Mouse (Mus musculus) adrenal gland, postnatal 36 days (tissue): ENCODE data around the gene Tmem238l. TPM values are rescaled to one million over a fixed set of nuclear protein-coding genes. Genes with fewer than 3 reads are reported as not detected.
A peak's percentile ranks its signal among the peaks of the same experiment; 100 is the strongest.

Source experiments
- DNase-seq, 2 experiments: peaks; one replicate each; pipeline ENCODE4 v3.0.0; 2021; ENCODE audit warnings: mixed read lengths in 1 of 2
- long read RNA-seq, 2 experiments: library from polyadenylated mRNA; stranded (forward); transcript quantifications; one replicate each; pipeline ENCODE4 v2.0.0; 2021; ENCODE audit warnings: borderline sequencing depth in 2 of 2
- total RNA-seq, 2 experiments: library from RNA; stranded (reverse); gene quantifications; 2 replicates each; pipeline ENCODE4 v1.2.3; 2021

Gene Tmem238l
- total RNA-seq, result not detected
- long read RNA-seq, experiment 1, result 0 reads
- long read RNA-seq, experiment 2, result 0 reads

DNA sequence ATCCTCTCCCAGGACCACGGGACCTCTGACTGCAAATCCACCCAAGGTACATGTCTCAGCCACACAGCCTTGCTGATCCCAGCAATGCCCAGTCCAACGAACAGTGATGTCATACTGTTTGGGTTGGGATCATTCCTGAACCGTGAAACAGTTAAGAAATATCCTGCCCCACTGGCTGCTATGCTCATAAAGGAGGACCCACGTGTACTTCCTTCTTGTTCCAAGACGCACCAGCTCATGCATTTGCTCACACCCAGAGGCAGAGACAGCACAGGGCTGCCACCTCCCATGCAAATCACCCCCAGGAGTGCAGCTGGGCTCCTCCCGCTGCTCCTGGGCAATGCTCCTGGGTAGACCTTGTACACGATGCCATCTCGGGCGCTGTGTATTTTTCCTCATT, at the start of gene Tmem238l:
Gene Tmem238l, plus strand, starts transcription at position 336 of the 400 bp plus-strand sequence.
- no peak for DNase-seq

DNA sequence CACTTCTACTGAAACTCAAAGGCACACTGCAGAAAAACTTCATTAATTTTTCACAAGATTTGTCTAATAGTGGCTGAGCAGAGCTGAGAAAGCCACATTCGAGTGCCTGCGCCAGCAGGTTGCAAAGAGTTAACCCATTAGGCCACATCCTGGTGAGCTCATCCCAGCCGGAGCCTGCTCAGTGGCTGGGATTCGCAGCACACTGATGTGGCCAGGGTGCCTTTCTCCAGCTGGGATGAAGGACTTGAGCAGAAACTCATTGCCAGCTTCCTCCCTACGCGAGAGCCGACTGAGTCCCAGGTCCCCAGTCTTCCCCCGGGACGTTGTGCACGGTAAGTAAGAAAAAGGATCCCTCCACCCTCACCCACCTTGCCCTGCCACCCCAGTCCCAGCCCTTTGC, 44.6 kb upstream of the Tmem238l start, which contains the start of gene Pirt:
Gene Pirt, plus strand, starts transcription at position 171 of the 400 bp plus-strand sequence.
- DNase-seq, result no peak

DNA sequence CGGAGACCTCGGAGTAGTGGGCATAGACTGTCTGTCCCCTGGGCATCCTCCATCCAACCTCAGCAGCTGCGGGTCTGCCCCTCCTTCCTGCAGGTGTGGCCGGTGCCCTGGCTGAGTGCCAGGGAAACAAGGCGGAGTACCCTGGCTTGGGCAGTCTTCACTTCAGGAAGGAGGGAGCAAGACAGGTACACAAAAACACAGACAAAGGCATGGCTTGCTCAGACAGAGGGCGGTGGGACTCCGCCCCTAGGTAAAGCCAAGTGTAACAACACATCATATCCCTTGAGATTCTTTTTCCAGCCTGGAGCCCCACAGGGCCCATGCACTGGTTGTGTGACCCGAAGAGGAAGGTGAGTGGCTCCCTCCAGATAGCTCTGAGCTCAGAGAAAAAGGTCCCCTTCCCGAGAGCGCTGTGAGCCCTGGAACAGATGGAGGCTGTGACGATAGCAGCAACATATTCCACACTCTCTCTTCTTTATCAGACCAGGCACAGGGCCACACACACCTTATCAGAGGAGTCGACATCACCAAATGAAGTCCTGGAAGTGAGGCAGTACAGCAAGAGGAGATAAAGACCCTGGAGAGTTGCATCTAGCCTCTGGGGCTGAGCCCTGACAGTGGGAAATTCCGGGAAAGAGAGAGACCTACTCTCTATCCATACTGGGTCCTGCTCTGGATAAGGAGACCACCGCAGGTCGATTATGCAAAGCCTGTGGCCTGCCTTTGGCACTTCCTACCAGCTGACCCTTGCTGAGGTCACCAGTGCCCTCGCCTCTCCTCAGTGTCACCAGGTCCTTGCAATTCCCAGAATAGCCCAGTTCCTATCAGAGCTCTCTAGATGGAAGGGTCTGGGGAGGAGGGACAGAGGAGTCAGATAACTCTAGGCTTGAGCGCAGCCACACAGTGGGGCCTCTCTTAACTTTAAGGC, 43.6 kb upstream of the Tmem238l start:
- no peak for DNase-seq

DNA sequence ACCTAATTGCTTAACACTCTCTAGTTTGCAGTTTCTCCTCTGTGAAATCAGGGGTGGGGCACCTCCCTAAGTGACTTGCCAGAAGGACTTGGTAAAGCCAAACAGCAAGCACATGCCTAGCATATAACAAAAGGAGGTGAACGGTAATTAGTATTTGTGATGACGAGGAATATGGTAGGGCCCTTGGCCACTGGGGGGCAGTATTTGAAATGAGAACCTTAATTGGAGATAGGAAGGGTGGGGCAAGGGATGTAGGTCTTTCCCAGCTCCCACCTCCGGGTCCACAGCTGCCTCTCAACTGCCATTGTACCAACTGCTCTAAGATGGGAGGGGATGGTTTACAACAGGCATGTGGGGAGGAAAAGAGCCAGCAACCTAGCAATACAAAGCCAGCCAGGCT, 42.2 kb upstream of the Tmem238l start:
- peak; percentile 25 to 72 for DNase-seq

DNA sequence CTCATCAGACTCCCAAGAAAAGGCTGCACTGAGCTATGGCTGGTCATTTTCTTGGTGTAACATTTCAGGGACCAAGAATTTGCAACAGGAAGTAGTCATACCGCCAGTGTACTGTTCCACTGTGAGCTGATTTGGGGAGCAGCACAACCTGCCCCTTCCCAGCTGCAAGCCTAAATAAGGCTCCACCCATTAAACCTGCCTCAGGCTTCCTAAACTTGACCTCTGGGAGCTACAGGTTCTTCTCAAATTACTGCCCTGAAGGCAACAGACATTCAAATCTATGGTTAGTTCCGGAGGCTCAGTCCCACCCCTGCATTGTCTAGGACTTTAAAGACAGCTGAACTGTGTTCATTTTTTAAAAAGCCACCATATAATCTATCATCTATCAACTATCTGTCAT, 36.4 kb upstream of the Tmem238l start:
- DNase-seq, result no peak

DNA sequence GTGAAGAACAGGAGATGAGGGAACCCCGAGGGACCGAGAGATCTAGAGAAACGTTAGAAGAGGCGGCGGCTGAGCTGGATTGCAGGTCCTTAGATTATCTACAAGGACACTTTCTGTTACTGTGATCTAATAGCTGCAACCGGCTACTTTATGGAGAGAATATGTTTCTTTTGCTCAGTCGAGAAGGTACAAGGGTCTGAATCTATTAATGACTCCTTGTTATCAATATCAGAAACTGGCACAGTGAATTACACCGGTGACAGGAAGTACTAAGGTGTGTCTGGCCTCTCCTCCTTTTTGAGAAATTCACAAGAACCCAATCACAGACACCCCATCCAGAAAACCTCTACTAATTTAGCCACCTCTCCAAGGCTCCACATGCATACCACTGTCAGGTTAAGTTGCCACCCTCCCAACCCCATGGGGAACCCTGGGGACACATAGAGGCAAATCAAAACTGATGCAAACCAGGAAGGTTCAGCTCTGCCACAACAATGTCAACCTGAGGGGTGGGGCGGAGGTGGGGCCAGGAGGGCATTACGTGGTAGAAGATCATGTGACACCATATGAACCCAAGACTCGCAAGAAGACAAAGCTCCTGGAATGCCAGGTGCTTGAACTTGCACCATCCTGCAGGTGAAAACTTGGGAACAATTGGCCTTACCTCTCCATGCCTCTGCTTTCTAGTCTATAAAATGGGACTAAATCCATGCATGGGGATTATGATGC, 32.2 kb upstream of the Tmem238l start:
- DNase-seq, result no peak

DNA sequence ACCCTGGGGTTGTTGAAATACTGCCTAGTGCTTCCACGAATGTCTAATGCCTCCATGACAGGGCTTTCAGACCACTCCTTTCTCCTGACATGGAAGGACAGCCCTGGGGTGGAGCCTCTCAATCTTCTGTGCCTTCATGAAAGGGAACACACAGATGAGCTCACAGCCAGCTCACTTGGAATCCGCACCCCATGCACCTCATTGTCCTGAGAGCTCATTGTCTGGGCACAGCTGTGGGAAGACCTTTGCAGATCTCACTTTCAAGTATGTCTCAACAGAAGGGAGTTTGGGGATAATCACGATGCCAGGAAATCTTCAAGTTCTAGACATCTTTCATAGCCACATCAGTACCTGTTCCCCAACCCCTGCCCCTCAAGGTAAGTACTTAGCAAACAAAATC, 28.1 kb upstream of the Tmem238l start:
- DNase-seq, result no peak

DNA sequence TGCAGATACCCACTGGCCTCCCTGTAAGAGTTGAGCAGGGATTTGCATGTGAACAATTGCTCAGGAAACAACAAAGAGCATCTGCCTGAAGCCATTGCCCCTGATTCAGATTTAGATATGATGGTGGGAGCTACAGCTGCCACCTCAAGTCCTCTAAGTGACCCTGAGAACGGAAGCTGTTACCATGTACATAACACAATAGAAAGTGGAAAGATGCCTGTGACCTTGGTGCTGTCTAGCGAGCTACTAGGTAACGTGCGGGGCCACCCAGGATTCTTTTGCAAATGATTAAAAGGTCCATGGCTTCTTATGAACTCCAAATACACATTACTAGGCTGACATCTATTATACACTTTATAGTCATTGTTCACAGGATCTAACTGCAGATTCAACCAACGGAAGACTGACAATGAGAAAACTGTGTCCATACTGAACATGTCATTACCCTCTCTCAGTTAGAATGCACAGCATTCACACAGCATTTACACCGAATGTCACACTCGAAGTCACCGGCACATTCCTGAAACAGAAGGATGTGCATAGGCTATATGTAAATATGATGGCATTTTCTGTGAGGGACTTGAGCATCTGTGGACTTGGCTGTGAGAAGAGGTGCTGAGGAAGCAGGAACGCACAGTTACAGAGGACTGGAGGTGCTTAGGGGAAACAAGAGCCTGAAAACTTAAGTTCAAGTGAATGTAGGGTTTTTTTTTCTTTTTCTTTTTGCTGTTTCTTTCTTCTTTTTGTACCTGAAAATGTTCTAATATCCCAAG, 23.4 kb upstream of the Tmem238l start:
- DNase-seq, result no peak

DNA sequence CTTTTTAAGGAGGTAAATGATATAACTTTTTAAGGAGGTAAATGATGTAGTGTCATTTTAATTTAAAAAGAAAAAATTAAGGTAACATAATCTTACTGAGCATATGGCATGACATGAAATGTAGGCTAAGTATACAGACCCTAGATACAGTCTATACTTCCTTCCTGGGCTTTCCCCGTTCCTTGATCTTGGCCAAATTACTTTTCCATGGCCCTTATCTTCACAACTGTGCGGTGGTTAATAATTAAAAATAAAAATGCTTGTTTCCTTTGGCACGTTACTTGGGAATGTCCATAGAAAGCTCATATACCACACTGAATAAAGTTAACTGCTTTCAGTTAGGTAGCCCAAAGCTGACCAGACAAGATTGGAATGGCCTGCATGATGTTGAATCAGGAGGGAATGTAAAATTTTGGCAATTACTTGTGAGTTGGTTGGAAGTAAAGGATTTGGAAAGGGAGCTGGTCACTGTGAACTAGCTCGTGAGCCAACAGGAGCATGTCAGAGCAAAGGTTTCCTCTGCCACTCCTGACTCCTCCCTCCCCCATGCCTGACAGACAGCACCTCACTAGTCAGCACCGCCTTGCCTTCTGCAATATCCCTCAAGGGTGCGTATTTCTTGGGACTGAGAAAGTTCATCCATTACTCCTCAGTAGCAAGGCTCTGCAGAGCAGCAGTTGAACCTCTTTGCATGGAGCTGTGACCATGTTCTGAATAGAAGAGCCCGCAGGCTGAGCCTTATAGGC, 21.8 kb upstream of the Tmem238l start:
- DNase-seq, result no peak

DNA sequence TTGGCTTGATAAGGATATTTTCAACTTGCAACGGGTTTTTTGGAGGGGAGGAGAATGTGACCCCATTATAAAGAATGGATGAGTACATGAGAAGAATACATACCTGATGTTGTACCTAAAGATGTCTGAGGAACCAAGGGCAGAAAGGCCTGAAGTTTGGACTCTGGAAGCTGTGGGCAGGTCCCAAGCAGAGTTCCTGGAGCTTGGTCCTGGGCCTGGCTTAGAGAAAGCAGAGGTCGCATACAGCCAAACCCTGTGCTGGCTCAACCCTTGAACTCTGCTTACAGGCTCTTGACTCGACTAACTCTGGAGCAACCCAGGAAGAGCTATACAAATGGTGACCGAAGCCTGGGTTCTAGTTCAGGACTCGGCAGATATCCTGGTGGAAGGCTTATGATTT, 14.4 kb upstream of the Tmem238l start:
- DNase-seq, result no peak

DNA sequence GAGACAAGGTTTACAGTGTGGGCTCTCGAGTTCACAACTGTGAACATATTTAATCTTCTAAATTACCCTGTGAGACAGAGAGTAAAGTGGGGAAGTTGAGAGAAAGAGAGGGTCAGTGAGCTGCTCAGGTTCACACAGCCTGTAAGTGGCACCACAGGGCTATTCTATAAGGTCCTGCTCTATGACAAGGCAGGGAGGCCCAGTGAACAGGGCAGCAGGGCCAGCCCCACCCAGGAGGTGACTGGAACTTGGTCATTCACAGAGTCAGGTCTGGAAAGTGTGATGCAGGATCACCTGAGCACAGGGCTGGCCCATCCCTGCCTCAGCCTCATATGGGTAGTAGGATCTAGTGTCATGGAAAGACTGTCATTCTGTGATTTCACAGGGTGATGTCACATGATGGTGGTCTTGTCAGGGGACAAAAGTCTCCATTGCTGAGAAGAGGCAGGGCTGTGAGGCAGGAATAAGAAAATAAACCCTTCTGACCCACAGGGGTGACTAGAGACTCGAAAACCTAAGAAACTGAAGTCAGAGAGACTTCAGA, 11.1 kb upstream of the Tmem238l start:
- DNase-seq, result no peak

DNA sequence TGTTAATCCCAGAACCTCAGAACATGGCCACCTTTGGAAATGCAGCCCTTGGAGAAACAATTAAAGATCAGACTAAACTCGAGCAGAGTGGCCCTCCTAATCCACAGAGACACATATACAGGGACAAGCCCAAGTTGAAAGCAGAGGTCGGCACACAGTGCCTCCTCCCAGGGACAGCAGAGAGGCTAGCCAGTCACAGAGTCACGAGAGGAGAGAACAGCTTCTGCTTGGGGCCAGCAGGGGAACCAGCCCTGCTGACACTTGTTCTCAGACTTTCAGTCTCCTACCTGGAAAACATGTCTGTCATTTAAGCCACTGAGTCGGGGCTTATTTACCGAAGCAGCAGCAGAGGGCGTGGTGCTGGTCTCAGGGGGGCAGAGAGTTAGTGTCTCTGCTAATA, 9.9 kb upstream of the Tmem238l start:
- DNase-seq, result no peak

DNA sequence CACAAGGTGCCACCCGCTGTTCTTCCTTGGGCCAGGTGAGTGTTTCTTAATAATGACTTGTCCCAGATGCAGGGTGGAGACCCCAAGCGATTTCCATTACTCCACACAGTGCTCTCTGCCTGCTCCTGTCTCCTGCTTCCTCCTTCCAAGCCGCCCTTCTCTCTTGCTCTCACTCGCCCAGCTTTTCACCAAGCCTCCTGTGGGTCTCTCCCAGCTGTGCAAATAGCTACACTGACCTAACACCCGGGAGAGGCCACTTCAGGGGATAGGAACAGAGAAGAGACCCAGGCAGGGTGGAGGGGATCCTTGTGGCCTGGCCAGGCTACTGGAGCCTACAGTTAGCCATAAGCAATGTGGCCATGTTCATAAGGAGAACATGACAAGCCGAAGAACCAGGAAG, 9.5 kb upstream of the Tmem238l start:
- DNase-seq, result no peak

DNA sequence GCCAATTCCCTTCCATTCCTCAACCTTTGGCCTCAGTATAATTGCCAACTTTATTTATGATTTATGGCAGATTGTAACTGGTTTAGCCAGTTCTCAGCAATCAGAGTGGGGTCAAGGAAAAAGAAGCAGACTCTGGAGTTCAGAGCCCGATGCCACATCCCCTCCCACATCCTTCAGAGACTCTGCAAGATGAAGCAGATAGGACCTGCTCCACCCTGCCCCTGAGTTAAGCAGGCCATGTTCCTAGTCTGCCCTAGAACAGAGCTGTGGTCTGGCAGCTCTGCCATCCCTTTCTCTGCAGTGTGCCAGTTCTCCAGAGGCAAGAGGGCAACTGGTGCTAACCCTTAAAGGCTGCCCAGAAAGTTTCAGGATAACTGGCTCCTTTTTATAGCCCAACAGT, 4.4 kb downstream of the Tmem238l start:
- no peak for DNase-seq

DNA sequence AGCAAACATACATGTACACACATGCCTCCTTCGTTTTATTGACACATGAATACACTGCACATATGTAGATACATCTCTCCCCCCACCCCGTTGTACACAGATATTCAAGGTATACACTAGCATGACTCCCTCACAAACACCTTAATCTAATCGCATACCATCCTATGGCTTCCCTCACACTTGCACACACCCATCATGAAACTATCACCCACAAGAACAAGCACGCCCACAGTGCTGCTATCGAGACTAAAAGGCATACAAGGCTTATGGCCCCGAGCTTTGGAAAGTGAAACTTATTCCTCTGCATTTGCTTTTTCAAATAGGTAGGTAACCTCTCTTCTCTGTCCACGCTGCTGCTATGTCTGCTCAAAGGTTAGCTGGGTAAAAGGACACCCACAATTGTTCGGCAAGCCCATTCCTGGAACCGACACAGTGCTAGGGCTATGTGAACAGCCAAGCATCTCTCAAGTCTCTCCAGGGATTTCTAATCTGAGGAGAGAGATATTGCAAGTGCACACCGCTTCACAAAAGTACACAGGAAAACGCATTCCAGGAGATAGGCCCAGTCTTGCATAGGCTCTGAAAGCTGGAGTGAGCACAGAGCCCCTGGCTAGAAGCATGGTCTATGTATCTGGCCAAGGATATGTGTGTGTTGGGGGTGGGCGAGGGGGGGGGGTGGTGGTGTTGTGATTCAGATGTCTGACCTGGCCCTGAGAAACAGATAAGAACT, 5.2 kb downstream of the Tmem238l start:
- DNase-seq, result no peak

DNA sequence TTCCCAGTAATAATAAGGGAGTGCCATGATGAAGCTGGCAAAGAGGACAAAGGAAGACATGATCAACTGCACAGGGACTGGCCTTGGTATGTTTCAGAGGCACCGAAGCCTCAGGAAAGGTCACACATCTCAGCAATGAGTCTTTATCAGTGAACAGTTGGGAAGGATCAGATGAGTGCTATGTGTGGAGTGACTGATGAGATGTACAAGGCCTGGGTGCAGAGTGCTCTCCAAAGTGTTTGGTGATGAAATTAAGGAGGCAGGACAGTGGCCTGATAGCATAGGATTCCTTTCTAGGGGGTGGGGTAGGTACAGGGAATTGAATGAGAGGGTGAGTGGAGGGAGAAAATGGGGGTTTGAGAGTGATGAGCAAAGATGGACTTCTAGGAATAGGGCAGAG, 7.0 kb downstream of the Tmem238l start:
- no peak for DNase-seq

DNA sequence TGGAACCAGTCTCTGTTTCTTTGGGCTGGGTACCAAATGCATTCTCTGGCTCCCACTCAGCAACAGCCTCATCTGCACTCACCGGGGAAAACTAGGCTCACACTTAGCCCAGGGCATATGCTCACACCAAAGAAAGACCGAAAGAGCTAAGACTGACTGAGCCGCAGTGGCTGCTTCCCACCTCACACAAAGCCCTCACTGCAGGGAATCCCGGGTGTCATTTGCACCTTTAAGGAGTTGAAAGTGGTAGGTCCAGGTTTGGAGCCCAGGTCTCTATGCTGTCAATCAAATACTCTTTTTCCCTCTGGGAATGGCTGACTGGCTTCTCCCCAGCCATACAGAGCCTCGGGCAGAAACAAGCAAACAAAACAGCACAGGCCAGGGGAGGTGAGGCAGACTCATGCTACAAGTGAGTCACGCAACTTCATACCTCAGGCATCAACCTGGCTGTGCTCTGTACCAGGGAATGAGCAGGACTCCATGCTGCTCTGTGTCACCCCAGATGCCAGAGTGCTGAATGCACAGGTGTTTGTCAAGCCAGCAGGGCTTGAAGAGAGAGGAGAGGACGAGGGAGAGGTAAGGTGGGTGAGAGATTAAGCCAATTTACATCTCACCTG, 10.2 kb downstream of the Tmem238l start:
- no peak for DNase-seq

DNA sequence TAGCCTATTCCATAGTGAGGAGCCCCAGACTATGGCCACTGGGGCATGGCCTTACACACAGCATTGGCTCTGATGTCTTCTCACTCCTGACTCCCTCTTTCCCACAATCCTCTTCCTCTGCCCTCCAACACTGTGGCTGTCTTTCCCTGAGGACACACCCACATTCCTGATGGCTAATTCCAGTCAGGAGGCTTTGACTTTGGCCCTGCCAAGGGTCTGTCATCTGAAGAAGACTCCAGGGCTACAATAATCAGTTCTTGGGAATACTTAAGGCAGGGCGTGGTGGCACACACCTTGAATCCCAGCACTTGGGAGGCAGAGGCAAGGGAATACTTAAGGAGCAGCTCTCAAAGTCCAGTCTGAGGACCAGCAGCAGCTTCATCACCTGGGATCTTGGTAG, 12.1 kb downstream of the Tmem238l start:
- no peak for DNase-seq

DNA sequence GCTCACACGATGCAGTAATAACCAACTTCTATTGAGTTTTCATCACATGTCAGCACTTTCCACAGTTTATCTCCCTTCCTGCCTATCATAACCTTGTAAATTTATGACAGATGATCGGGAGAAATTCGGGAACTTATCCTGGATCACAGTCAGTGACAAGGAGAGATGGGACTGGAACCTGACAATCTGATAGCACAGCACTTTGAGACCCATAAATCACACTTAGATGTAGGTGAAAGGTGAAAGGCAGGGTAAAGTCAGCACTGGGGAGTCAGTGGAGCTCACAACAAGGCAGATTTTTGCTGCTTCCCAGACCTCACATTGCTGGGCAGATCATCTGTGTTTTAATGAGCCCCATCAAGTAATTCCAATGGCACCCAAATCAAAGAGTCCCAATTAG, 17.1 kb downstream of the Tmem238l start:
- DNase-seq, result no peak

DNA sequence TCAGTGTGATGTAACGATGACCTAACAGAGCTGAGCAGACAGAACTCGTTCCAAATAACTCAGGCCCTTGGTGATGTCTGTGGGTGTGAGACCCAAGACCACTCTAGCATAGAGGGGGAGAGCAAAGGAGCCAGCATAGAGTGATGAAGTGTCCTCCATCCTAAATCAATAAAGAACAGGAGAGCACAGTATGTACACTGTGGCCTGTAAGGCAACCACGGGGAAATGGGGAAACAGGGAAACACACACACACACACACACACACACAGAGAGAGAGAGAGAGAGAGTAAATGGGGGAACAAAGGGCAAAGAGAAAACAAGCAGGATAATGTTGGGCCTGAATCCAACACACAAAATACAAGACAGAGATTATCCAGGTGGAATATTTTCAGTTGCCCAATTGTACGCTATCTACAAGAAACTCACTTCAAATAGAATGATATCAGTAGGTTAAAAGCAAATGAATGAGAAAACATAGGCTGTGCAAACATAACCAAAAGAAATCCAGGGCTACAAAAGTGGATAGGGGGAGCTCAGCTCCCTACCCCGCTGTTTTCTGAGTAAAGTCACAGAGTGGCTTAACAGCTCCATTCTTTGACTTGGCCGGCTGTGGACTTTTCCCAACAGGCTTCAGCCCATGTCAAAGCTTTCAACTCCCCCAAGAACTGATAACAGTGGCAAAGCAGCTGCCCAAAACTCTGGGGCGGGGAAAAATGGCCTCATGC, 19.3 kb downstream of the Tmem238l start:
- DNase-seq, result no peak
